Mouse (Mus musculus): ENCODE results near the gene Lrit3. TPM values are rescaled to one million over a fixed set of nuclear protein-coding genes. Genes with fewer than 3 reads are reported as not detected.

The Lrit3 gene
- polyA plus RNA-seq, 1 experiment from 2014 or later: not detected

GRCm38 (mm10) chr3:129824146-129824545 lies 20.3 kb upstream of the Lrit3 start:
- no peak overlapping the region for H3K9ac ChIP-seq
- no peaks in the 10 kb centered on the region for H3K9me3 ChIP-seq (replicated peaks)
- no peak overlapping the region for H3K27ac ChIP-seq
- H3K36me3 ChIP-seq: peaks cover 31% of the 10 kb centered on the region
- no peaks in the 10 kb centered on the region for H3K4me1 ChIP-seq
- ATAC-seq (ENCODE audit: low FRiP score): no peak
- H3K4me2 ChIP-seq (replicated peaks): no peak overlapping the region
- no peaks in the 10 kb centered on the region for H3K27me3 ChIP-seq
- 91% methylated on average over 4 of the region's 4 CpGs for WGBS
- H3K4me3 ChIP-seq: no peak overlapping the region

DNA sequence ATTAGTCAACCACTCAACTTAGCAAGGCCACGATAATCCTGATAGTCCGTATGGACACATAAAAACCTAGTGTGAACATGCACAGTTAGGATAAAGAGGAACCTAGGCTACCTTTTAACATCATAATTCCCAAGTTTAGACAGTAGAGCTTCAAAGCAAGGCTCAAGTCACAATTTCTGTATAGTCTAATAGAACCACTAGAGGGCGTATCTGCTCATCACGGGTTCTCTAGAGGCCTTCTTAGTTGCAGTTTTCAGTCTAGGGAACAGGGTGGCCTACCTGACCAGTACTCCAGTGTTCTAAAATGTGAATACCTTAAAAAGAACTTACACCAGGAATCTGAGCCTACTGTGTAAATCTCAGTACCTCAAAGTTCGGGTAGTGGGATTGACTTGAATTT lies 19.5 kb upstream of the Lrit3 start:
- Histone ChIP-seq H3K9ac (no peak overlapping the region), H3K4me2 (replicated peaks) (no peak overlapping the region), H3K36me3 (peaks cover 28% of the 10 kb centered on the region), H3K4me3 (no peak overlapping the region), H3K27me3 (no peaks in the 10 kb centered on the region), H3K27ac (no peak overlapping the region), H3K4me1 (no peaks in the 10 kb centered on the region), H3K9me3 (replicated peaks) (no peaks in the 10 kb centered on the region)
- WGBS: 58% methylated on average over 5 of the region's 5 CpGs
- peak; percentile 19; the same call in 1 of the 2 replicates for ATAC-seq (ENCODE audit: low FRiP score)

DNA sequence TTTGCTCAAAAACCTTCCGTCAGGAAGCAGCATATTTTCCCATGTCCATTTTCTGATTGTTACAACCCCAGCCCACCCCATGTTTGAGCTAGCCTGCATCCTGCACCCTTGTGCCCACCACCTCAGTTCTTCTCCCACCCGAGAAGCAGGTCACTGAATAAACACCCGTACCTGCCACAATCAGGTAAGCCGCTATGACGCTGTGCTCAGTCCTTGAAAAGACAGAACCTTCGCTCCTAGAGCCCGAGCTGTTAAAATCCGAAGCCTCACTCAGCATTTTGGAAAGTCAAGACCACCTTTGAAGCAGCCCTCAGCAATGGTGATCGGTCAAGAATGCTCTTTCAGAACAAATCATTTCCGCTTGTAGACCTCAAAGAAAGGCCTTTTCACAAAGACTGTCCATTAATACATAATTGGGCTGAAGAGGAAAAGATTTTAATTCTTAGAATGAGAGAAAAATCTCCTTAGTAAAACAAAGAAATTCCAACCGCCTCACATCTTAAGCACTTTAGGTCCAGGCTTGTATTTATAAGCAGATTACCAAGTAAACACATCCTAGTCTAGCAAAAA lies 18.5 kb upstream of the Lrit3 start, which contains the start of gene Rrh:
Gene Rrh (minus strand): TSS at position 382 of the 570 bp plus-strand sequence.
- no peaks in the 10 kb centered on the region for H3K9me3 ChIP-seq (replicated peaks)
- H3K9ac ChIP-seq: no peak within 1 kb of the TSS
- 66% methylated on average over 11 of the region's 11 CpGs for WGBS
- ATAC-seq (ENCODE audit: low FRiP score): no peak
- H3K36me3 ChIP-seq: peaks cover 28% of the 10 kb centered on the region
- H3K4me1 ChIP-seq: no peaks in the 10 kb centered on the region
- H3K27ac ChIP-seq: no peak within 1 kb of the TSS
- H3K4me2 ChIP-seq (replicated peaks): no peak within 1 kb of the TSS
- H3K27me3 ChIP-seq: no peaks in the 10 kb centered on the region
- no peak within 1 kb of the TSS for H3K4me3 ChIP-seq

DNA sequence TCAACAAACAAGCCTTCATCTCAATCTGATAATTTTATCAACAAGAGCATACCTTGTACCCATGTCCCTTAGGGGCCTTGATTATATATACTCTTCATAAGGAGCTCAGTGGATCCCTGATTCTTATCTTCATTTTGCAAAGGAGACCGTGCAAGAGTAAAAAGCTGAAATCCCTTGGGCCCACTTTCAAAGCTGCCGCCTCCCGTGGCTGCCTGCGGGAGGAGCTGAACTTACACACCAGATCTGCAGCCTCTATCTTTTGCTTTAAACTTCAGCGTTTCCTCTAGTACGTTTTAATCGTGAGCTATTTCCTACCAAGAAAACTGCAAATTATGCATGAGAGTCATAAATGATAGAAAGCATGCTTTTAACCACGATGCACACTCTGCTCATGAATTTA lies 17.9 kb upstream of the Lrit3 start:
- no peak for ATAC-seq (ENCODE audit: low FRiP score)
- Histone ChIP-seq H3K27me3 (no peaks in the 10 kb centered on the region), H3K4me1 (no peaks in the 10 kb centered on the region), H3K27ac (no peak overlapping the region), H3K4me3 (no peak overlapping the region), H3K9me3 (replicated peaks) (no peaks in the 10 kb centered on the region), H3K36me3 (peaks cover 28% of the 10 kb centered on the region), H3K9ac (no peak overlapping the region), H3K4me2 (replicated peaks) (no peak overlapping the region)
- WGBS: 79% methylated on average over 8 of the region's 8 CpGs

DNA sequence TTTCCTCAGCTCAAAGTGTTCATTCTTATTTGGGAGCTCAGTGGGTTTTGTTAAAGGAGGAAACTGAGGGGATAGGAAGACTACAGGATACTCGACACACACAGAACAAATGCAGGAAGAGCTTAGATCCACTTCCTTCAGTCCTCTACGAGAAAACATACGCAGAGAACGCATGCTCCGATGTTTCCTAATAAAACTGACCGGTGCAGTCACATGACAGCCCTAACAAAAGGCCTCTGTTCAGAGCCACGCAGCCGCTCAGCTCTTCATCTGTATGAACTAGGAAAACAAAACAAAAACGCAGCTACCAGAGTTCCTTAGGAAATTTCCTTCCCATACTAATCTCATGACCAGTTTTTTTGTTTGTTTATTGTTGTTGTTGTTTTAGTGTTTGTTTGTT lies 17.0 kb upstream of the Lrit3 start:
- Histone ChIP-seq H3K9ac (no peak overlapping the region), H3K9me3 (replicated peaks) (no peaks in the 10 kb centered on the region), H3K4me3 (no peak overlapping the region), H3K36me3 (peaks cover 23% of the 10 kb centered on the region), H3K4me1 (no peaks in the 10 kb centered on the region), H3K27me3 (no peaks in the 10 kb centered on the region), H3K27ac (no peak overlapping the region), H3K4me2 (replicated peaks) (no peak overlapping the region)
- ATAC-seq (ENCODE audit: low FRiP score): no peak
- 66% methylated on average over 9 of the region's 9 CpGs for WGBS

GRCm38 (mm10) chr3:129799011-129799410 lies 4.8 kb downstream of the Lrit3 start:
- Histone ChIP-seq H3K4me2 (replicated peaks) (no peak overlapping the region), H3K4me3 (no peak overlapping the region), H3K27ac (no peak overlapping the region), H3K36me3 (no peaks in the 10 kb centered on the region), H3K9me3 (replicated peaks) (no peaks in the 10 kb centered on the region), H3K4me1 (no peaks in the 10 kb centered on the region), H3K27me3 (no peaks in the 10 kb centered on the region), H3K9ac (no peak overlapping the region)
- 81% methylated on average over 2 of the region's 2 CpGs for WGBS
- ATAC-seq (ENCODE audit: low FRiP score): no peak

DNA sequence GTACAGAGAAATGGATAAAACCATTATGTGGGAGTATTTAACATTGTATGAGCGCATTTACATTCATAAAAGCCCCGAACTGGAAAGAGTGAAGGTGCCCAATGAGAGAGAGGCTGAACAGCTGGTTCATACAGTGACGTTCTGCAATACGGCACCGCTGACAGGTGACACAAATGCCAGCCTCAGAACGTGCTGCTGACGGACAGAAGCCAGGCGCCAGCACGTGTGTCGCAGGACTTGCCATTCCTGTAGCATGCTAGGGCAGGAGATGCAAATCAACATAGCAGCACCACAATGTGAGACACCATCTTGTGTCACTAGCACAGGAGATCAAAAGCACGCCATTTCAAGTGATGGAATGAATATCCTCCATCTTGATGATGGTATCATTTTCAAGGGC lies 5.3 kb downstream of the Lrit3 start:
- no peaks in the 10 kb centered on the region for H3K9me3 ChIP-seq (replicated peaks)
- H3K4me2 ChIP-seq (replicated peaks): no peak overlapping the region
- ATAC-seq (ENCODE audit: low FRiP score): no peak
- no peak overlapping the region for H3K9ac ChIP-seq
- no peaks in the 10 kb centered on the region for H3K27me3 ChIP-seq
- WGBS: 86% methylated on average over 11 of the region's 11 CpGs
- no peak overlapping the region for H3K27ac ChIP-seq
- H3K4me3 ChIP-seq: no peak overlapping the region
- no peaks in the 10 kb centered on the region for H3K4me1 ChIP-seq
- no peaks in the 10 kb centered on the region for H3K36me3 ChIP-seq

GRCm38 (mm10) chr3:129797341-129797740 lies 6.5 kb downstream of the Lrit3 start:
- no peak overlapping the region for H3K9ac ChIP-seq
- no peaks in the 10 kb centered on the region for H3K9me3 ChIP-seq (replicated peaks)
- WGBS: 83% methylated on average over 5 of the region's 5 CpGs
- no peaks in the 10 kb centered on the region for H3K27me3 ChIP-seq
- H3K4me3 ChIP-seq: no peak overlapping the region
- no peak for ATAC-seq (ENCODE audit: low FRiP score)
- H3K36me3 ChIP-seq: no peaks in the 10 kb centered on the region
- no peak overlapping the region for H3K4me2 ChIP-seq (replicated peaks)
- no peaks in the 10 kb centered on the region for H3K4me1 ChIP-seq
- no peak overlapping the region for H3K27ac ChIP-seq

DNA sequence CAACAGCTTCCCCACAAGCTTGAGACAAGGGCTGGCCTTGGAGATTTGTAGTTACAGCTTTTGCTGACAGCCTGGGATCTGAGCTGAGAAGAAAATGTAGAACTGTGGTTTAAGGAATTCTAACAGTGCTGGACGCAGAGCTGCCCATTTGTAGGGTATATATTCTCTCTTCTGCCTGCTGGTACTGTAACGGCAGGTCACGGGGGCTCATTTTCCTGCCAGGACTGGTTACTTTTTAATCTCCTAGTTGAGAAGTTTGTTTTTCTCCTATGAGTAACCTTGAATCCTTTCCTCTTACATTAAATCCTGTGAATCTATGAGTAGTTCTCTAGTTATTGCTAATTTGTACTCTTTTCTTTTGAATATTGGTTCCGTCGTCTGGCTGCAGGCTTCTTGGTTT lies 10.0 kb downstream of the Lrit3 start:
- Histone ChIP-seq H3K9me3 (replicated peaks) (no peaks in the 10 kb centered on the region), H3K36me3 (no peaks in the 10 kb centered on the region), H3K9ac (no peak overlapping the region), H3K4me1 (no peaks in the 10 kb centered on the region), H3K4me2 (replicated peaks) (no peak overlapping the region), H3K27ac (no peak overlapping the region), H3K27me3 (no peaks in the 10 kb centered on the region), H3K4me3 (no peak overlapping the region)
- ATAC-seq (ENCODE audit: low FRiP score): no peak
- 93% methylated on average over 5 of the region's 5 CpGs for WGBS

- ATAC-seq (ENCODE audit: low FRiP score): no peak
These were observed 21.1 kb downstream of the Lrit3 start for GRCm38 (mm10) chr3:129782746-129783145.

GRCm38 (mm10) chr3:129781435-129781834 lies 22.4 kb downstream of the Lrit3 start:
- H3K4me2 ChIP-seq (replicated peaks): no peak overlapping the region
- no peaks in the 10 kb centered on the region for H3K9me3 ChIP-seq (replicated peaks)
- H3K27me3 ChIP-seq: no peaks in the 10 kb centered on the region
- H3K27ac ChIP-seq: no peak overlapping the region
- ATAC-seq (ENCODE audit: low FRiP score): no peak
- no peaks in the 10 kb centered on the region for H3K36me3 ChIP-seq
- no peak overlapping the region for H3K4me3 ChIP-seq
- 45% methylated on average over 10 of the region's 10 CpGs for WGBS
- H3K9ac ChIP-seq: no peak overlapping the region
- H3K4me1 ChIP-seq: no peaks in the 10 kb centered on the region

More at GRCm38 (mm10) chr3:129782746-129783145, 21.1 kb downstream of the Lrit3 start:
- no peaks in the 10 kb centered on the region for H3K9me3 ChIP-seq (replicated peaks)
- H3K36me3 ChIP-seq: no peaks in the 10 kb centered on the region
- no peak overlapping the region for H3K27ac ChIP-seq
- H3K9ac ChIP-seq: no peak overlapping the region
- no peaks in the 10 kb centered on the region for H3K27me3 ChIP-seq
- H3K4me3 ChIP-seq: no peak overlapping the region
- H3K4me1 ChIP-seq: no peaks in the 10 kb centered on the region
- H3K4me2 ChIP-seq (replicated peaks): no peak overlapping the region
- WGBS: 89% methylated on average over 3 of the region's 3 CpGs

GRCm38 (mm10) chr3:129771210-129771609 lies 32.6 kb downstream of the Lrit3 start:
- H3K27me3 ChIP-seq: no peaks in the 10 kb centered on the region
- no peaks in the 10 kb centered on the region for H3K9me3 ChIP-seq (replicated peaks)
- no peaks in the 10 kb centered on the region for H3K36me3 ChIP-seq
- no peak overlapping the region for H3K9ac ChIP-seq
- no peak overlapping the region for H3K4me2 ChIP-seq (replicated peaks)
- no peak overlapping the region for H3K27ac ChIP-seq
- no peak for ATAC-seq (ENCODE audit: low FRiP score)
- no peaks in the 10 kb centered on the region for H3K4me1 ChIP-seq
- no peak overlapping the region for H3K4me3 ChIP-seq
- WGBS: 79% methylated on average over 6 of the region's 6 CpGs

DNA sequence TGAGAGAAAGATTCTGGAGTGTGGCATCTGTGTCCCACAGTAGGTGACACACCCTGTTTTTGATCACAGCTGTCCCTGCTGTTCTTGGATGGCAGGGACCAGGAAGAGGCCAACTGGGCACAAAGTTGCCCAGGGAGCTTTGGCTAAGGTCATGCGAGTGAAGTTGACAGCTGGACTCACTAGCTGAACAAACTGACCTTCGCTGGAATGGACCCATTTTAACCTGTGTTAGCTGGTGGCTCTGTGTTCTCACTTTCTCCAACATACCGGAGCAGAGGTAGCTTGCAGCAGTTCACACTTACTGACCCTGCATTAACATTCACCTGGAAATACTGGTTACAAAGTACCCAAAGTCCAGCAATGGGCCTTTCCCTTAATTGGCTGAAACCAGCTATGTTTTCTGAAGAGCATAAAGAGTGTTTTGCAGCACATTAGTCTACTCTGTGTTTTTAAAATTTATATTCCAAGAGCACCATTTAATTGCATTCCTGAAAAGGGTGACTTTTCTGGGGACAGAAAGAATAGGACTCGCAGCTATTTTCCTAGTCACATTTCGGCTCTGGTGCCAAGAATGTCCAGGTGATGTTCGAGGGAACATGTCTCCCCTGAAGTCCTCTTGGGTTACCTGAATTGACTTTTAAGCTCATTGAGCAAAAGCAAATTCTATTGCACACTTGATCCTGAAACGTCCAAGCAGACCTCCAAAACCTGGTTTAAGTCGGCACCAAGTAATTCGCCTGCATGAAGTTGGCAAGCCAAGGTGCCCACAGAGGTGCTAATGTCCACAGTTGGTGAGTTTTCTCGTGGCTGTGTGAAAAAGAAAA lies 36.6 kb downstream of the Lrit3 start:
- no peaks in the 10 kb centered on the region for H3K36me3 ChIP-seq
- no peaks in the 10 kb centered on the region for H3K9me3 ChIP-seq (replicated peaks)
- no peak overlapping the region for H3K27ac ChIP-seq
- no peaks in the 10 kb centered on the region for H3K27me3 ChIP-seq
- H3K4me1 ChIP-seq: no peaks in the 10 kb centered on the region
- no peak overlapping the region for H3K9ac ChIP-seq
- no peak for ATAC-seq (ENCODE audit: low FRiP score)
- no peak overlapping the region for H3K4me2 ChIP-seq (replicated peaks)
- no peak overlapping the region for H3K4me3 ChIP-seq
- 82% methylated on average over 10 of the region's 10 CpGs for WGBS
